Mouse (Mus musculus): ENCODE results near the gene Snrpd3. TPM values are rescaled to one million over a fixed set of nuclear protein-coding genes. Genes with fewer than 3 reads are reported as not detected.
A peak's percentile ranks its signal among the peaks of the same experiment; 100 is the strongest.
"Not testable (repeated sequence)": the region's sequence is repeated elsewhere in the genome, so short reads cannot be mapped to it uniquely, and the experiment has no call there.

The Snrpd3 gene
- polyA plus RNA-seq, 1 experiment from 2014 or later, result 119 TPM

DNA sequence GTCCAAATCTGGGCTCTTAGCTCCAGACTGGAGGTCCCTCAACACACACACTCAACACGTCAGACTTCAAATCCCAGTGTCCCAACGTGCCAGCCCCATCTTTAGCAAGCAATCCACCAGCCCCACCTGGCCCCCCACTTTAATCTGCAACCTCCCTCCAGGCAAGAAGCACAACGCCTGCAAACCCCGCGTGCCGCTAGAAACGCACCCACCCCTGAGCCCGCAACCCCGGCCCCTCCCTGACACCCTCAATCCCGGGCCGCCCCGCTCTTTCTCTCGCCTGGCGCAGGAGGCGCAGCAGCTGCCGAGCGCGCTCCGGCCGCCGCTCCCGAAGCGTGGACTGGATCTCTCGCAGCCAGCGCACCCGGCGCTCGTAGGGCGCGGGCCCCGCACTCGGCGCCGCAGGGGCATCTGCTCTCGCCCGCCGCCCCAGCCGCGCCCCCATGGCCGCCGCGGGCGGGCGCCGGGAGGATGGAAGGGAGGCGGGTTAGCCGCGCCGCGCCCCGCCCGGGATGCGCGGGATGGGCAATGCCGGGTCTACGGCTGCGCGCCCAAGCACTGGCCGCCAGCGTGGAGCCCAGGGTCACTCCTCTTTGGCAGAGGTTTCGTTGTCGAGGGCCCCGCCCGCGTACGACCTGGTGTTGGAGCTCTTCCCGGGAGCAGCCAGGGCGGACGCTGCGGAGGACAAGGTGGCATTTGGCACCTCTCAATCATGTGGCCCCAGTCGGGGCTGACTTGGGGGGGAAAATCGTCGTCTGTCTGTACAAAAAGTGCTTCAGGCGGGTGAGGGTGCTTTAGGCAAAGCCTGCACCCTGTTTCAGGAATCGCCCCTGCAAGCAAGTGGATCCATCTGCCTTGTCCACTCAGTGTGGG is 42.6 kb downstream of the Snrpd3 start, which contains the start of gene Lrrc75b:
Lrrc75b (minus strand) TSS at position 655 of the 873 bp plus-strand sequence.
- Histone ChIP-seq H3K9me3 (replicated peaks) (no peaks in the 10 kb centered on the region), H3K27me3 (replicated peaks) (peaks cover 85% of the 10 kb centered on the region), H3K4me2 (peak within 1 kb of the TSS; percentile 69), H3K36me3 (no peaks in the 10 kb centered on the region), H3K4me3 (peak within 1 kb of the TSS; percentile 47), H3K9ac (no peak within 1 kb of the TSS; the same call in 1 of the 2 replicates), H3K27ac (no peak within 1 kb of the TSS), H3K4me1 (peaks cover 17% of the 10 kb centered on the region)
- ATAC-seq, result no peak
- 2% methylated on average over 74 of the region's 75 CpGs for WGBS (ENCODE audit: insufficient replicate concordance)

DNA sequence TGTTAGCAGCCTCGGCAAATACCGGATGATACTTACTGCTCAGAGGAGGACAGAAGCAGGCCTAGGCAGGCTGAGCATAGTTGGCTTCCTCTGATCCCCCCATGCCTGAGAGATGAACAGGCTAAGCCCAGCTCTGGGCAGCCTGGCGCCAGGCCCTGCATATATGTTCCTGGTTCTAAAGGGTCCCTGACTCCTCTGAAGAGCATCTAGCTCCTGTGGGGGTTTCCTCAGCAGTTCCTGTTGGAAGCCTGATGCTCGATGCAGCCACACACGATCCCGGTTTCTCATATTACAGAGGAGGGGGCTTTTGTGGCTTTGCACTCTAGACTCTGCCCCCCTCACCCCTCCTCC is 43.2 kb downstream of the Snrpd3 start:
- no peak for ATAC-seq
- H3K27ac ChIP-seq, result no peak overlapping the region
- no peak overlapping the region for H3K9ac ChIP-seq
- no peak overlapping the region; the same call in 1 of the 2 replicates for H3K4me3 ChIP-seq
- H3K27me3 ChIP-seq (replicated peaks), result peaks cover 85% of the 10 kb centered on the region
- WGBS (ENCODE audit: insufficient replicate concordance), result 16% methylated on average over 6 of the region's 6 CpGs
- peak overlapping the region; percentile 69 for H3K4me2 ChIP-seq
- no peaks in the 10 kb centered on the region for H3K36me3 ChIP-seq
- H3K4me1 ChIP-seq, result peaks cover 22% of the 10 kb centered on the region
- H3K9me3 ChIP-seq (replicated peaks), result no peaks in the 10 kb centered on the region

DNA sequence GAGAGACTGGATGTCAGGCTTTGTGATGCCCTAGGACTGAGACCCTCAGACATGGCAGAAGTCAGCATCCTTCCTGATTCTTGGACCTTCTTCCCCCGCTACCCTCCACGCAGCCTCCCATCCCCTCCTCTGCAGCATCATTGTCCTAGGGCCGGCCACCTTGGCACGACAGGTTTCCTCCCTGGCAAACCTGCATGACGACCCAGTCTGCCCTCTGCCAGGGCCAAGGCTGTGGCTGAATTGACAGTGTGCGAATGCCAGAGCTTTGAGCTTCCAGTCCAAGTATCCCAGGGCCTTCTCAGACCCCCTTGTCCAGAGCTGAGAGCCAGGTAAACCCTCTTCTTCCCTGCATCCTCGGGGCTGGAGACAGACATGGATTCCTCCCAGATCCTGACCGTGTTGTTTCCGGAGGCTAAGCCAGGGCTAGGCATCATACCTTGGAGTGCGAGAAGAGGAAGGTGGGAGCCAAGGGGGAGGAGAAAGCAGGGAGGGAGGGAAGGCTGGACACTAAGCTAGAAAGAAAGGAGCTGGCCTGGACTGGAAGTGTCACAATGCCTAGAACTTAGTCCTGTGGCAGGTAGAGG is 43.8 kb downstream of the Snrpd3 start, which contains the start of gene Ggt1:
Ggt1 (plus strand) TSS at position 534 of the 584 bp plus-strand sequence.
- no peak for ATAC-seq
- Histone ChIP-seq H3K9ac (no peak within 1 kb of the TSS), H3K4me3 (no peak within 1 kb of the TSS; the same call in 1 of the 2 replicates), H3K4me1 (peaks cover 28% of the 10 kb centered on the region), H3K27me3 (replicated peaks) (peaks cover 81% of the 10 kb centered on the region), H3K4me2 (peak within 1 kb of the TSS; percentile 69), H3K36me3 (no peaks in the 10 kb centered on the region), H3K9me3 (replicated peaks) (no peaks in the 10 kb centered on the region), H3K27ac (no peak within 1 kb of the TSS)
- 46% methylated on average over 10 of the region's 10 CpGs for WGBS (ENCODE audit: insufficient replicate concordance)

DNA sequence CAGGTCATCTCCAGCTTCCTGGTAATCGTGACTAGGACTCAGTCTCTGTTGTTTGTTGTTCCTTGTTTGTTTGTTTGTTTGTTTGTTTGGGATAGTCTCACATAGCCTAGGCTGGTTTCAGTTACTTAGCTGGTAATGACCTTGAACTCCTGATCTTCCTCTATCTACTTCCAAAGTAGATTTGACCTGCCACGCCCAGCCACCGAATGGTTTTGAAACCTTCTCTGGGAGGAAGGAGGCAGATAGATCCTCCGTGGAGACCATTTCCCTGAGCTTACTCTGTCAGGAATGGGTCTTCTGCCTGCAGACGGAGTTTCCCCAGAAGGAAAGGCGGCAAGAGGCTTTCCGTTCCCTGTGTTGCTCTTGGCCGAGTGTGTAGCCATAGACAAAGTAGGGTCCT is 45.2 kb downstream of the Snrpd3 start:
- Histone ChIP-seq H3K4me3 (no peak overlapping the region), H3K27me3 (replicated peaks) (peaks cover 67% of the 10 kb centered on the region)
- no peak for ATAC-seq

DNA sequence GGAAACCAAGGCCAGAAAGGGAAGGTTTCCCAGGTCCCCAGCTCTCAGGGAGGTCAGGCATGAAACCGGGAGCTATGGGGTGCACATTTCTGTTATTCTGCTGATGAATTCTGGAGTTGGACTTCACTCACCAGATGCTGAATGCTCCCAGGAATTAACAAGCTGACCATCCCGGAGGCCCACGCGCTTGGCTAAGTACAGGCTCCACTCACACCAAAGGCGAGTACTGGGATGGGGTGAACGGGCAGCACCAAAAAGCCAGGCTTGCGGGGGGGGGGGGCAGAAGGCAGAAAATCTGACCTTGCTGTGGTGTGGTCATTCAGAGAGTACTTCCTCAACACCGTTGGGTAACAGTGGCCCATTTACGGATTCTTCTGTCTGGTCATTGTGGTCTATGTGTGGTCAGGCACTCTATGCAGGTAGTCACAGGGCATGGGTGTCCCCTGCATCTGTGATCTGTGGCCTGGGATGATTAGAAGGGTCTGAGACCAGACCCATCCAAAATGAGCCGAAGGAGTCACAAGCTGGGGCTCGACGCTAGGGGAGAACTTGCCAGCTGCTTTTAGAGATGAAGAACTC is 47.4 kb downstream of the Snrpd3 start:
- no peak overlapping the region for H3K9ac ChIP-seq
- H3K4me3 ChIP-seq, result no peak overlapping the region
- H3K36me3 ChIP-seq, result no peaks in the 10 kb centered on the region
- ATAC-seq, result no peak
- no peak overlapping the region for H3K27ac ChIP-seq
- 45% methylated on average over 12 of the region's 12 CpGs for WGBS (ENCODE audit: insufficient replicate concordance)
- no peaks in the 10 kb centered on the region for H3K9me3 ChIP-seq (replicated peaks)
- H3K4me2 ChIP-seq, result no peak overlapping the region
- H3K27me3 ChIP-seq (replicated peaks), result peaks cover 45% of the 10 kb centered on the region
- peaks cover 42% of the 10 kb centered on the region for H3K4me1 ChIP-seq

More for the DNA sequence above, 45.2 kb downstream of the Snrpd3 start:
- H3K4me2 ChIP-seq, result no peak overlapping the region
- 59% methylated on average over 8 of the region's 8 CpGs for WGBS (ENCODE audit: insufficient replicate concordance)
- H3K36me3 ChIP-seq, result no peaks in the 10 kb centered on the region
- H3K9ac ChIP-seq, result no peak overlapping the region
- no peaks in the 10 kb centered on the region for H3K9me3 ChIP-seq (replicated peaks)
- peaks cover 29% of the 10 kb centered on the region for H3K4me1 ChIP-seq
- H3K27ac ChIP-seq, result no peak overlapping the region

DNA sequence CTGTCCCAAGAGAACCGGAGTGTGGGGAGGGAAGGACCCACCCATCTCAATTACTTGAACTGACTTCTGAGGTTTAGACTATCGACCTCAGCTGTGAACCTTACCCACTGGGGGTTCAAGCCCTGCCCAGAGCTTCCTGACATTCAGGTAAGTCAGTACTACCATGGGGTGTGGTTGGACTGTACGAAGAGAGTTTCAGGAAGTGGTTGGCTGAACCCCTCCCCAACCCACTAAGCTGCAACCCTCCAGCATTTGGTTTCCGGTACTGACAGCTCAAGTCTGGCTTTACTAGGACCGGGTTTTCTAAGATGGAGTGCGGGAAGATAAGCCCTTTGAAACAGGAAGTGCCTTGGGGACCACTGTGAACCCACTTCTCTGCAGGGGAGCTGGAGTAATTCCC is 48.1 kb downstream of the Snrpd3 start:
- 16% methylated on average over 6 of the region's 6 CpGs for WGBS (ENCODE audit: insufficient replicate concordance)
- Histone ChIP-seq H3K4me1 (peaks cover 37% of the 10 kb centered on the region), H3K36me3 (no peaks in the 10 kb centered on the region), H3K9me3 (replicated peaks) (no peaks in the 10 kb centered on the region), H3K4me2 (peak overlapping the region; percentile 6; the same call in 1 of the 2 replicates), H3K27ac (peak overlapping the region; percentile 52; the same call in 1 of the 2 replicates), H3K9ac (no peak overlapping the region), H3K27me3 (replicated peaks) (peaks cover 39% of the 10 kb centered on the region), H3K4me3 (no peak overlapping the region)
- peak; percentile 24; the same call in 1 of the 2 replicates for ATAC-seq

DNA sequence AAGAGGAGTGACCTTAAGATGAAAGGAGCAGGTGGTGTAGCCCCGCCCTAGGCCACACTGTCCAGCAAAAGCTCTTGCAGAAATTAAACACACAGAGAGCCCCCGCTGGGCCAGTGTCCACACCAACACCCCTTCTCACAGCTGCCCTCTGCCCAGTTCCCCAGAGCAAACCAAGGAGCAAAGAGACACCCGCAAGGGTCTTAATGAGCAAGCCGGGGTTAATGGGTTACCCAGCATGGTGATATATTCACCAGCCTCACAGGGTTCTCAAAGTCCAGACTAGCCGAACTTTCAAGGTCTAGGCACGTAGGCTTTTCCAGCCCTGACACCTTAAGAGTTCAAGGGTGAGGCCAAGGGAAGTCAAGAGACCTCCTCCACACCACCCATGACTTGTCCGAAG is 48.6 kb downstream of the Snrpd3 start:
- ATAC-seq, result peak; percentile 17; the same call in 1 of the 2 replicates
- WGBS (ENCODE audit: insufficient replicate concordance), result 27% methylated on average over 7 of the region's 7 CpGs

DNA sequence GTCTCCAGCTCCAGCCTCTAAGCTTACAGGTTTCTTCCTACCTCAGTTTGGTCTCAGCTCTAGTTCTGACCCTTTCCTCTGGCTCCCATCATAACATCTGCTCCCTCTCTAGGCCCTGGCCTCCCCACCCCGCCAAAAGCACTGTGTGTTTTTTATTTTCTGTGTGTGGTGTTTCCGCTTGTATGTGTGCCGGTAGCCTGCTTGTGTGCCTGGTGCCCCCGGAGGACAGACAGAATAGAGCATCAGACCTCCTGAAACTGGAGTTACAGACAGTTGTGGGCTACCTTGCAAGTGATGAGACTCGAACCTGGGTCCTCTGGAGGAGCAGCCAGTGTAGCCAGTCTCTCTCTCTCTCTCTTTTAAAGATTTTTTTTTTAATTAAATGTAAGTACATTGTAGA is 49.0 kb downstream of the Snrpd3 start:
- Histone ChIP-seq H3K36me3 (no peaks in the 10 kb centered on the region), H3K9me3 (replicated peaks) (no peaks in the 10 kb centered on the region), H3K4me2 (no peak overlapping the region), H3K27ac (peak overlapping the region; percentile 52; the same call in 1 of the 2 replicates), H3K9ac (no peak overlapping the region), H3K4me3 (no peak overlapping the region), H3K4me1 (peaks cover 39% of the 10 kb centered on the region), H3K27me3 (replicated peaks) (peaks cover 30% of the 10 kb centered on the region)
- no peak for ATAC-seq
- 42% methylated on average over 5 of the region's 5 CpGs for WGBS (ENCODE audit: insufficient replicate concordance)

More for the DNA sequence above, 48.6 kb downstream of the Snrpd3 start:
- Histone ChIP-seq H3K27me3 (replicated peaks) (peaks cover 34% of the 10 kb centered on the region), H3K27ac (peak overlapping the region; percentile 52; the same call in 1 of the 2 replicates), H3K4me1 (peaks cover 37% of the 10 kb centered on the region), H3K9ac (no peak overlapping the region), H3K4me2 (peak overlapping the region; percentile 6; the same call in 1 of the 2 replicates), H3K9me3 (replicated peaks) (no peaks in the 10 kb centered on the region), H3K4me3 (no peak overlapping the region), H3K36me3 (no peaks in the 10 kb centered on the region)

DNA sequence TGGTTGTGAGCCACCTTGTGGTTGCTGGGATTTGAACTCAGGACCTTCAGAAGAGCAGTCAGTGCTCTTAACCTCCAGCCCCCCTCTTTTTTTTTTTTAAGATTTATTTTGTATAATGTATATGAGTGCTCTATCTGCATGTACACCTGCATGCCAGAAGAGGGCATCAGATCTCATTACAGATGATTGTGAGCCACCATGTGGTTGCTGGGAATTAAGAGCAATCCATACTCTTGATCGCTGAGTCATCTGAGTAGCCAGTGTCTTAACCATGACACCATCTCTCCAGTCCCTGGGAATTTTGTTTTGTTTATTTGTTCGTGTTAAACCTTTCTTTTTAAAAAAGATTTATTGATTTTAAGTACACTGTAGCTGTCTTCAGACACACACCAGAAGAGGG is 49.4 kb downstream of the Snrpd3 start:
- 66% methylated on average over 2 of the region's 2 CpGs for WGBS (ENCODE audit: insufficient replicate concordance)

DNA sequence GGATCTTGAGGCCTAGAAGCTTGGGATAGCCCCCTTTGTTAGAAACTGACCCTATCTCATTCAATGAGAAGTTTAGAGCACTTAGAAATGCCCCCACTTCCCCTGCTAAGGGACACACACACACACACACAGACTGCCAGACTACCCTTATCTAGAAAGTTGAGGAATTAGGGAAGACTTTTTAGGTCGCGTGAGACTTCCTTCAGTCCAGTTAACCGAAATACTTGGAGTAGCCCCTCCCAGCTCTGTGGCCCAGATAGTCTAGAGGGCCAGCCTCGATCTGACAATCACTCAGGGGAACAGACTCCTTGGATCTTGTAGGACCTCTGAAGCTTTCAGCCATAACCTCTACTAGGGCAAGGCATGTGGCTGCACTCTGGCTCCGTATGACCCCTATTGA is 50.7 kb downstream of the Snrpd3 start:
- Histone ChIP-seq H3K9ac (peak overlapping the region; percentile 17; the same call in 1 of the 2 replicates), H3K36me3 (no peaks in the 10 kb centered on the region), H3K4me3 (no peak overlapping the region), H3K4me1 (peaks cover 42% of the 10 kb centered on the region), H3K27me3 (replicated peaks) (peaks cover 13% of the 10 kb centered on the region), H3K4me2 (peak overlapping the region; percentile 31), H3K27ac (no peak overlapping the region), H3K9me3 (replicated peaks) (no peaks in the 10 kb centered on the region)
- WGBS (ENCODE audit: insufficient replicate concordance), result 16% methylated on average over 5 of the region's 5 CpGs
- ATAC-seq, result no peak

More for the DNA sequence above, 49.4 kb downstream of the Snrpd3 start:
- H3K4me3 ChIP-seq; H3K27ac ChIP-seq; H3K36me3 ChIP-seq; H3K9ac ChIP-seq; ATAC-seq; H3K9me3 ChIP-seq (replicated peaks); H3K4me2 ChIP-seq: not testable (repeated sequence)
- H3K4me1 ChIP-seq, result peaks cover 42% of the 10 kb centered on the region
- peaks cover 25% of the 10 kb centered on the region for H3K27me3 ChIP-seq (replicated peaks)

DNA sequence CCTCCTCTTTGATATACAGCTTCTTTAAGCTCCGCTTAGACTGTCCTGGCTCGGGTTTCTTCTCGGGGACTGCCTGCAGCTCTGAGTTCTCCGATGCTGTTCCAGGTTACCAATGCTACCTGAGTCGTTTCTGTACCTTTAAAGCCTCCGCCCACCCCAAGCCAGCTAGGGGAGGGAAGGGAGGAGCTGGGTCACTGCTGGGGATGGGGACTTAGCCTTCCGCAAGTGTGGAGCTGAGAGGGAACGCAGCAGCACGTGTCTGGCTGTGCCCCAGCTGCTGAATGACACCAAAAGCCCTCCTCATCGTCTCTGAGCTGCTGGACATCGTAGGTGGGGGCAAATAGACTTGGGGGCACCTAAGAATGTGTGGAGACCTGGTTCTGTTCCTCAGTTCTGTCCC is 51.1 kb downstream of the Snrpd3 start:
- H3K9ac ChIP-seq, result peak overlapping the region; percentile 17; the same call in 1 of the 2 replicates
- no peak for ATAC-seq

More for the DNA sequence above, 51.1 kb downstream of the Snrpd3 start:
- peaks cover 42% of the 10 kb centered on the region for H3K4me1 ChIP-seq
- no peak overlapping the region for H3K27ac ChIP-seq
- H3K4me2 ChIP-seq, result peak overlapping the region; percentile 31
- WGBS (ENCODE audit: insufficient replicate concordance), result 19% methylated on average over 11 of the region's 11 CpGs
- H3K9me3 ChIP-seq (replicated peaks), result no peaks in the 10 kb centered on the region
- H3K4me3 ChIP-seq, result 0 out of 2 replicates have a peak overlapping the region, but pooled peaks have one; percentile 8
- peaks cover 14% of the 10 kb centered on the region for H3K27me3 ChIP-seq (replicated peaks)
- H3K36me3 ChIP-seq, result no peaks in the 10 kb centered on the region
